Mouse (Mus musculus) mouse embryonic stem cell (cell line): ENCODE measurements at regions not wholly inside any gene's neighbourhood (a gene's known extent, or its start where the extent isn't known, plus 50 kb on each side); places are given as distances from the start of the nearest gene placed in this dataset.

Source experiments
- in situ Hi-C, 2 experiments: fragments of 300-500 bp; cut with MboI; formaldehyde crosslinking; loops; 1 replicate in 1 of 2; 3 replicates in 1 of 2; pipeline ENCODE4 v1.14.3; 2019 to 2020; ENCODE audit warnings: low sequenced_read_pairs in 2 of 2, low pct_unique_long_range_greater_than_20kb in 1 of 2, mixed read lengths in 1 of 2; ENCODE audit not compliant: unreplicated experiment in 1 of 2

GRCm38 (mm10) chr9:41402942-41403341 lies 241.4 kb upstream of the Ubash3b start:
- in situ Hi-C loops = no loop called here

GRCm38 (mm10) chr9:41400950-41401349 lies 239.5 kb upstream of the Ubash3b start:
- in situ Hi-C loops = no loop called here

GRCm38 (mm10) chr9:41395471-41395870 lies 234.0 kb upstream of the Ubash3b start:
- in situ Hi-C loops = no loop called here

- in situ Hi-C loops = no loop called here
Measured at GRCm38 (mm10) chr9:41391591-41392320, 230.3 kb upstream of the Ubash3b start.

GRCm38 (mm10) chr9:41379283-41379682 lies 217.8 kb upstream of the Ubash3b start:
- in situ Hi-C loops = no loop called here

- in situ Hi-C loops = no loop called here
Measured at GRCm38 (mm10) chr9:41378627-41379231, 217.2 kb upstream of the Ubash3b start.

- in situ Hi-C loops = no loop called here
Measured at GRCm38 (mm10) chr9:41377701-41378626, 216.5 kb upstream of the Ubash3b start.

GRCm38 (mm10) chr9:41376948-41377700 lies 215.6 kb upstream of the Ubash3b start:
- in situ Hi-C loops = no loop called here

GRCm38 (mm10) chr9:41375984-41376651 lies 214.6 kb upstream of the Ubash3b start:
- in situ Hi-C loops = no loop called here

- in situ Hi-C loops = no loop called here
Measured at GRCm38 (mm10) chr9:41374591-41375481, 213.3 kb upstream of the Ubash3b start.

- in situ Hi-C loops = no loop called here
Measured at GRCm38 (mm10) chr9:41366405-41366804, 204.9 kb upstream of the Ubash3b start.

GRCm38 (mm10) chr9:41365251-41365650 lies 203.8 kb upstream of the Ubash3b start:
- in situ Hi-C loops = no loop called here

- in situ Hi-C loops = no loop called here
Measured at GRCm38 (mm10) chr9:41364442-41365250, 203.1 kb upstream of the Ubash3b start.

- in situ Hi-C loops = no loop called here
Measured at GRCm38 (mm10) chr9:41360356-41360755, 198.9 kb upstream of the Ubash3b start.

- in situ Hi-C loops = no loop called here
Measured at GRCm38 (mm10) chr9:41359286-41359685, 197.8 kb upstream of the Ubash3b start.

- in situ Hi-C loops = no loop called here
Measured at GRCm38 (mm10) chr9:41345338-41345737, 183.8 kb upstream of the Ubash3b start.
